Mouse (Mus musculus): ENCODE results near the gene Ccdc194.

The Ccdc194 gene

DNA sequence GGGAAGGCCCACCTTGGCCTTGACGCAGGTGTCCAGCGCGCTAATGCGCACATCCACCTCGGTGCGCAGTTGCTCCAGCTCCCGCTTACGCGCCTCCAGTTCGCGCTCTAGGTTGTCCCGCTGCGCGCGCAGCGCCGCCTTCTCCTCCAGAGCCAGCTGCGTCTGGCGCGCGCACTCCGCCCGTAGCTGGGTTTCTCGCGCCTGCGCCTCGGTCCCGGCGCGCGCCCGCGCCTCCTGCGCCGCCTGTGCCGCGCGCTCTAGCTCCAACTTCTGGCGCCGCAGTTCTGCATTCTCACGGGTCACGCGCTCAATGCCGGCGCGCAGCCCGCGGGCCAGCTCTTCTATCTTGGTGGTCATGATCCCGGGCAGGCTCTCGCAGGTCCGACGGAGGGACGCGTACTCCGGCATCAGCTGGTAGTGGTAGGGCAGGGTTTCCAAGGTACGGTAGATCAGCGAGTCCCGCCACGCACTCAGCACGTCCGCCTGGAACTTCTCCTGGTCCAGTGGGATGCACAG lies 17.9 kb downstream of the Ccdc194 start:
- DNase-seq = peak; percentile 99

DNA sequence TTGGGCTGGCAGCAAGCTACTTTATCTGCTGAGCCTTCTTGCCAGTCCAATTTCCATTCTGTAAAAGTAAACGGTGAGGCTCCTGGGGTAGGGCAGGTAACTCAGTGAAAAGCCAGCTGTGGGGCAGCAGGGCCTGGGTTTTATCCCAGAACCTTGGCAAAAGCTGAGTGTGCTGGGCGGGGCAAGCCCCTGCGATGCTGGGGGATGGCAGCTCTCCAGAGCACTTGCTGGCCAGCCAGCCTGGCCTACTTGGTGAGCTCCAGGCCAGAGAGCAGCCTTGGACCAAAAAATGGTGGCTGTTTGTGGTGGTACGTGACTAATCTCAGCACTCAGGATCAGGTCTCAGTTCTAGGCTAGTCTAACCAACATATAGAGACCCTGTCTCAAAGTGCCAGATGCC lies 19.5 kb downstream of the Ccdc194 start:
- peak; percentile 93 for DNase-seq

DNA sequence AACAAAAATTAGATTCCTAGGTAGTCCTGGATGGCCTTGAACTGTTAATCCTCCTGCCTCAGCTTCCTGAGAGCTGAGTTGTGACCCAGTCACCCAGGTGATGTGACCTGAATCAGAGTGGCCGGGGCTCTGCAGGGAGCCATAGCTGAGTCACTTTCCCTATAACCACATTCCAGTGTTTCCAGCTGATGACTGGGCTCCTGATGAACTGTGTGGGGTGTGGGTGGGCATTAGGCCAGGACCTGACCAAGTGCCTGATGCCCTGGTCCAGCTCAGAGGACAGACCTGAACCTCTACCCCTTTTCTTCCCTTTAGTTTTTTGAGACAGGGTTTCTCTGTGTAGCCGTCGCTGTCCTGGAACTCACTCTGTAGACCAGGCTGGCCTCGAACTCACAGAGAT lies 20.2 kb downstream of the Ccdc194 start:
- no peak for DNase-seq

DNA sequence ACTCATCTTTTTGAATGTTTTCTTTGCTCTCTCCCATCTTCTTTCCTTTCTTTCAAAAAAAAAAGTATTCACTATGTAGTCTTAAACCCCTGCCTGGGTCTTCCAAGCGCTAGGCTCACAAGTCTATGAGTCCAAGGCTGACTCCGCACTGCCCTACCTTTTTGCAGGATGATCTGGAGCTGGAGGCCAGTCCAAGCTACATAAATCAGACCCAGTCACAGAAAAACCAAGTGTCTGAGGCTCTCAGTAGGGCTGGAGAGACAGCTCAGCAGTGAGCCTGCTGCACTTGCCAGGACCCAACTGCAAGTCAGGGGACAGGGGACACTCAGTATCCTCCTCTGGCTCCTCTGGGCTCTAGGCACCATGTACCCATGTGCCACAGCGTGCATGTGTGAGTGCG lies 21.2 kb downstream of the Ccdc194 start:
- DNase-seq = no peak

DNA sequence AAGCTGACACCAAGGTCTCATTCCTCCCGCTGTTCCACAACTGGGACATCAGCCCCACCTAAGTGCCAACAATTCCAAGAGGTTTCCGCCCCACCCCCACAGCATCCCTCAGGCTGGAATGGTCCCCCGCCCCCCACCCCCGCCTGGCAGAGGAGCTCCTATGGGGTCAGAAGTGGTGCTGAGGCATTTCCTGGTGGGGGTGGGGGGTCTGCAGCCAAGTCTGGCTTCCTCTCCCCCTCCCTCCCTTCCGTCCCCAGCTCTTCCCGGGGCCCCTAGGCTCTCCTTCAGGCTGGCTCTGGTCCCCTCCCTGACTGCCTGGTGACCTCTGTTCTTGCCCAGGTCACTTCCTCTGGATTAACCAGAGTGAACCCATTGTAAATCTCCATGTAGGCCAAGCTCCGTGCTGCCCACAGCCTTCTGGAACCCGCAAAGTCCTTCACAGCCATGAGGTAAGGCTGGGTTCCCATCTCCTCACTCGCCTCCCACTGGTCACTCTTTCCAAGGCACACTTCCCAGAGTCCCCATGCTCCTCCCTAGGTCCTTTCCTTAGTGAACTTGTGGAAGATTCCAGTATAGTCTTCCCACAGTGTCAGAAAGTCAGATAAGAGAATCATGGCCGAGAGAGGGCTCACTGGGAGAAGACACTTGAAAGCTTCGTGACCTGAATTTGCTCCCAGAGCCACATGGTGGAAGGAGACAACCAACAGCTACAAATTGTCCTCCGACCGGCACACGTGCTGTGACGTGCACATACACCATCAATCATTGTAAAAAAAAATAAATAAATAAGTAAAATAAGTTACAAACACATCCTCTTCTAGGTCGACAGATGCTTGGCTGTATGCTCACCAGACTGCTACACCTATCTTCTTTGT lies 26.5 kb downstream of the Ccdc194 start:
- DNase-seq = peak; percentile 94

DNA sequence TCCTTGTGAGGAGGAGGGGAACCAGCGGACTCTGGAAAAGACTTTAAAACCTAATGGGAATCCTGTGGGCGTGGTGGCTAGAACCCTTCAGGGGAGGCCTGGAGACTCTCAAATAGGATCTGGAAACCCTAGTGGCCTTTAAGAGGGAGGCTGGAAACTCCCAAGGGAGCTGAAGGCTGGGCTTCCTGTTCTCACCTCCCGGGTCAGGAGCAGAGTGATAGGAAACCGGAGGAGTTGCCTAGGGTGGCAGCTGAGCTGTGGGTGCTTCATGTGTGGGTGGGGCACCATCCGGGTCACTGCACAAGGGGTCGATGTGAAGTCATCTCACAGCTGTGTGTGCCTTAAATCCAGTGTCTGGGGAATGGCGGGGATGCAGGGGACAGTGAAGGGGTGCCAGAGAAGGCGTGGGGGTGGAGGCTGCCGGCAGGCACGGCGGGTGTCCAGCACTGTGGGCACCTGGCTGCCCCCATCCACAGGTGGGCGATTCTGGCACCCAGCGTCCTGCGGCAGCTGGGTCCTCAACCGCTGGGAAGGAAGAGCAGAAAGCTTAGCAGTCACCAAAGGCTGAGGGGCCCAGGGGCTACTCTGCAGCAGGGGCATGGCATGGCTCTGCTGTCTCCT lies 27.5 kb downstream of the Ccdc194 start:
- DNase-seq = peak; percentile 98

DNA sequence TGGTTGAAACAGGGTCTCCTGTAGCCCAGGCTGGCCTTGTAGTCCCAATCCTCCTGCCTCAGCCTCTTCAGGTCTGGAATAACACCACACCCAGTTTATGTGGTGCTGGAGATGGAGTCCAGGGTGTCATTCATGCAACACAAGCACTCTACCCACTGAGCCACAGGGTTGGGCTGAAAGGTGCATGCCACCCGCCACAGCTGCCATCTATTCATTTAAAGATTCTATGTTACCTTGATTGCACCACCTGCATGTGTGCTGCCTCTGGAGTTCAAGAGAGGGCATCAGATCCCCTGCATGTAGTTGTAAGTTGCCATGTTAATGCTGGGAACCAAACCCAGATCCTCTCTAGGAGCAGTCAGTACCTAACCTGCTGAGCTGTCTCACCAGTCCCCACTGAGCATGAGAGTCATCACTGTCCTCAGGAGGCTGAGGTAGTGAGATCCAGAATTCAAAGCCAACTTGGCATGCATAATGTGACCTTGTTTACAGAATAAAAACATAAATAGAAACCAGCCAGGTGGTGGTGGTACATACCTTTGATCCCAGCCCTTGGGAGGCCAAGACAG lies 28.4 kb downstream of the Ccdc194 start:
- DNase-seq = no peak

DNA sequence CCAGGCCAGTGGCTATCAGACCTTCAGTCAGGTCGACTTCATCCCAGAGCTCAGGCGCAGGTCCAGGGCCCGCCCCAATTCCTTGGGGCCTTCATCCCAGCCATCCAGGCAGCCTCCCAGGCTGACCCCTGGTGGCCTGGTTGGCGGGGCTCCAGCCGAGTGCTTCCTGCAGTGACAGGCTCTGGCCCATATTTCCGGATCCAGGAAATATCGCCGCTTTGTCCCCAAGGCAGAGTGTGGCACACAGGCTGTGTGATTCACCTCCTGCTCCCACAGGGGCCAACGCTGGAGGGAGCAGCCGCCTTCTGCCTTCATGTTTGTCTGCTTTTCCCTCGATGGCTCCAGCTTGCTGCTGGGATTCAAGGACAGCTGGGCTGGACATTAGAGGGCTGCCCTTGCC lies 29.0 kb downstream of the Ccdc194 start:
- DNase-seq = peak; percentile 99

DNA sequence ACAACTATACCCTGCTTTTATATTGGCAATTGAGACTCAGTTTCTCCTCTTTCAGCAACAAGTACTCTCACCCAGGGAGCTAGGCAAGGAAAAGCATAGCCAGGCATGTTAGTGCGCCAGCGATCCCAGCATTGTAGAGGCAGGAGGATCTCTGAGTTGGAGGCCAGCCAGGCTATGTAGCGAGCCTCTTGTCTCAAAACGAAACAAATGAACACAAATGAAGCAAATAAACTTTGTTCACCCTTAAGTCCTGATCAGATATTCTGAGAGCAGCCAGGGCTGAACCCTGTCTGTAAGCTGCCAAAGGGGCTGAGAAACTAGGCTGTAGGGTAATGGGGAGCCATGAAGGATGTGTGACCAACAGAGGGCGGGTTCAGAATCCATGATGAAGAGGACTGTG lies 29.7 kb downstream of the Ccdc194 start:
- no peak for DNase-seq

DNA sequence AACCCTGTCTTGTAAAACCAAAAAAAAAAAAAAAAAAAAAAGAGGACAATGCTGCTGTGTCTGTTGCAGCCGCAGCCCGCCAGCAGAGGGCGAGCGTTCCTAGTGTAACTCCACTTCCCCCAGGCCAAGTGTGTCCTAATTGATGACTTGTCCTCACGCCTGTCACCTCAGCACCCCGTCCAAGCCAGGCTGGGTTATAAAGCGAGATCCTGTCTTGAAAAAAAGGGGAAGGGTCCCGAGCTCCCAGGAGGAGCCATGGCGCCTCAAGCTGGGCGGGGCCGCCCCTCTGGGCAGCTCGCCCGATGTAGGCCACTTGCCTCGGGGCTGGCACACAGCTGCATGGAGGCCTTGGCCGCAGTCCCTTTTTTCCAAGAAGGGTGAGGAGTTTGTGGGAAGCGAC lies 30.5 kb downstream of the Ccdc194 start:
- DNase-seq = peak; percentile 98

DNA sequence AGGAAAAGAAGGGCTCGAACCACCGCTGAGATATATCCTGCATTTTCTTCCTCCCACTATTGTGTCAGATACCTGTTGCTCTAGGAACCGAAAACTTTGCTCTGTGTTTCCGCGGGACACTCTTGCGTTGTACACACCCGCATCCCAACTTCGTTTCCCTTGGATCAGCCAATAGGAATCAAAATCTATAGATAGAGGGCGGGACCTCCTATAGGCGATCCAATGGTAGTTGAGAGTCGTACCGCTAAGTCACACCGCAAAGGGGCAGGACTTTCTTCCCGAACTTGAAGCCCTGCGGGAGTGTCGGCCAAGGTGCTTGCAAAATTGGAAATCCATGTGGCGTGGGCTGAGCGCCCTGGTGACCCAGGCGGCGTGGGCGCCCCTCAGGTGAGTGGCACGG lies 37.1 kb downstream of the Ccdc194 start:
- peak; percentile 99 for DNase-seq

DNA sequence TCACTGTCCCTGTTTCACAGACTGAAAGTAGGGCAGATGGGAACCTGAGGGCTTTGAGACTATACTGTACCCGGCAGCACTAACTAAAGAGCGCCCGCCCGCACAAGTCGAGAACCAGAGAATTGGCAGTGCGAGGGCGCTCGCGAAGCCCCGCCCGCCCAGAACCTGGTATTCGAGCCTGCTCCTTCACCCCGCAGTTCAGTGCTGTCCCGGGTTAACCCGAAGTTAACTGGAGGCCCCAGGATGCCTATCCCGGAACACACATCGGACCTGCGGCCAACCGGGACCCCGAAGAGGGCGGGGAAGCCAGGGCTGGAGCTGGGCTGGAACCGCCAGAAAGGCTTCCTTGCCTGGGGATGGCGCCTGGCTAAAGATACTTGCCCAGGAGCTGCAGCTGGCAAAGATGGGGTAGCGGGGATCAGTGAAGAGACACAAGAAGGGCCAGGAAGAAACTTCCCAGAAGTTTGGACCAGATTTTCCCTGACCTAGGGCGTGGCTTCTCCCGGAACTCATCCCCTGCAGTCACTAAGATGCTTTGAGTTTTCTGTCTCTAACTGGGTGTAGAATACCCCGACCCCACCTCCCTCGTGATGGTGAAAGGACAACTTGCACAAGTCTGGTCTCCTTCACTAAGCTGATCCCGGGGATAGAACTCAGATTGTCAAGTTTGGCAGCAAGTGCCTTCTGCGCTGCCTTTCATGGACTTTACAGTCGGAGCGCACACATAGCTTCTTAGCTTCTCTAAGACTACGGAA lies 37.6 kb downstream of the Ccdc194 start, which contains the start of gene Gtpbp3:
Gtpbp3 (plus strand) TSS at position 413 of the 755 bp plus-strand sequence.
- peak; percentile 98 for DNase-seq

DNA sequence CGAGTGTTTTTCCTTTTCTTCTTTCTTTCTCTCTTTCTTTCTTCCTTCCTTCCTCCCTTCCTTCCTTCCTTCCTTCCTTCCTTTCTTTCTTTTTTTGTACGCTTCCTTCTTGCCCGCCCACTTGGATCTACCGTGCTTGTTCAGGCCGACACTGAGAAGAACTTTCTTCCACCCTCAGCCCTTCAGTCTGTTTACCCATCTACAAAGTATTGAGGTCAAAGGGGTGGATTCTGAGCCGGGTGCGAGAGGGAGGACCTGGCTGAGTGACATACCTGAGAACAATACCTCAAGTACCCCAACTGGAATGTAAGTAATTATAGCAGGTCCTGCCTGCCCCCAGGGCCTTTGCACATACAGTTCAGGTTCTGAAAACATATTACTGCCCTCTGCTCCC lies 39.4 kb downstream of the Ccdc194 start:
- DNase-seq = no peak

DNA sequence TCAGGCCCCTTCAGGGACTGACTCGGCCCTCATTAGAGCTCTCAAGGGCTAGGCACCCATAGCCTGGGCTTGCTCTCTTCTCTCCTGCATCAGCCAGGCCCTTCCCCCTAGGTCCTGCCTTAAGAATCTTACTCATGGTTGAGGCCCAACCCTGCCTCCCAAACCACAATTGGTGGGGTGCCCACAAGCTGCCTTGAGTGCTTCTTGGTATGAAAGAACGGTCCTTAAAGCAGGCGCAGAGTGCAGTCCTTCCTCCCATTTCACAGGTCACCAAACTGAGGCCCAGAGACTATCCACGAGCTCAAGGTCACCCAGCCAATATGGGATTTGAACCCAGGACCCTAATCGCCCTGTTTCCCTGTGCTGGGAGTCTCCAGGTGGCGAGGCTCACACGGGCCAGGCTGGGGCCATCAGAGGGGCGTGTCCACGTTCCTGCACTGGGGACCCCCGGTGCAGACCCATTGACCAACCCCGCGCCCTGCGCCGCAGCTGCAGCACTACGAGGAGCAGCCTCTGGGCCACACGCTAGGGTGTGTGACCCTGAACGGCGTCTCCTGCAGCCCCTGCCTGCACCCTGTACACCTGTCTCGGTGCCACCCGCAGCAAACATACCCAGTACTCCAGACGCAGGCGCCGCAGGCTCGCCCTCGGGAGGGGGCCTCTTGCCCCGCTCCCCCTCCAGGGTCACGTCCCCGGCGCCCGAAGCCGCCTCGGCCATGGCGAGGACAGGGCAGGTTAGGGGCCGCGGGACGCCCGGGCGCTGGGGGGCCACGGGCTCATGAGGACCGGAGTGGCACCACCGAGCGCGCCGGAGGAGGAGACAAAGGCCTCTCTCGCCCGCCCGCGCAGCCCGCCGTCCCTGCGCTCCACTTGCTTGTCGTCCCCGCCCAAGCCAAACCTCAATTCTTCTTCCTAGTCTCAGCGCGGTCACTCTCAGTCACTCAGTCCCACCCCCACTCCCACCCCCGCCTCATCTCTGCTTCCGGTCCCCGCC lies 40.1 kb downstream of the Ccdc194 start, which contains the start of gene Ano8:
Ano8 (minus strand) TSS at position 822 of the 994 bp plus-strand sequence.
- DNase-seq = peak; percentile 98

DNA sequence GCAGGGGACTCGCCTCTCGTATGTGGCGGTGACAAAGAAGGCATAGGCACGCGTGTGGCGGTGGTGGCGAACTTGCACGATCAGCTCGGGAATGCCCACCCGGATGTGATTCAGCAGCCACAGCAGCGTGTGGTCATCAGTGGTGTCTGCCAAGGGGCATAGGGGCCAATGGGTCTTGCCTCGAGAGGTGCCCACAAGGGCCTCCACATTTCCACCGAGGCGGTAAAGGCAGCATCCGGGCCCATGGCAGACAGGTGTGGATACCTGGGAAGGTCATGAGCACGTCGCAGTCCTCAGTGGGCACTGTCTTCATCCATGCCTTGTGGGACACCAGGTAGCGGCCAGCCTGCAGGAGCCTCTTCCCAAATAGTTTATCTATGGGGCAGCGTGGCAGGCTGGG lies 40.8 kb downstream of the Ccdc194 start:
- peak; percentile 95 for DNase-seq

DNA sequence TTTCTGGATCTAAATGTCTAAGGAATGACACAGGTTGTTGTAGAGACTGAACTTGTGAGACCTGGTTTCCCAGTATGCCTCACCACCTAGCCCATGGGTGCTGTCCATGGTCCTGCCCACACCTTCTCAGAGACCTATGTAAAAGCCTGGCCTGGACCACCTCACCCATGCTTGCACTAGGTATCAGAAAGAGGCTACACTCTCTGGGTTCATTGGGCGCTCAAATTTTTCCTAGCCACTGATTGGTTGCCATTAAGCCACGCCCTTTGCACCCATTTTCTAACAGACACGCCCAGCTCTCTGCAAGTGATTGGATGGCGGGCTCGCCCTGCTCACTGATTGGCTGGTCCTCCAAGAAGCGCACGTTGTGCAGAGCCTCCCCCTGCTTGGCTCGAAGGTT lies 41.6 kb downstream of the Ccdc194 start:
- DNase-seq = no peak

DNA sequence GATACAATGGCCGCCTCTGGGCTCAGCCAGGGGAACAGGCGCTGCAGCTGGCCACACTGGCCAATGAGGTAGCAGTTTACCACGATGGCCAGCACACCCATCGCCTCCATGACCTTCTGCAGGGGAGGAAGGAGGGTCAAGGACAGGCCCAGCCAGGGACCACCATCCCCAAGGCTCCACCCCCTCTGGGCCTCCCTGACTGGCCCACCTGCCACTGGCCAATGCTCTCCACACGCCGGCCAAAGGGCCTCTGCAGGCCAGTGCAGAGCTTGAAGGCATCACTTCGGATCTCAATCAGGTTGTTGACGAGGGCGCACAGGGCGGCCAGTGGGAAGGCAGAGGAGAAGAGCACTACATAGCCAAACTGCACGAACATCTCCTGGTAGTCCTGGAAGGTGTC lies 46.6 kb downstream of the Ccdc194 start:
- peak; percentile 93 for DNase-seq

DNA sequence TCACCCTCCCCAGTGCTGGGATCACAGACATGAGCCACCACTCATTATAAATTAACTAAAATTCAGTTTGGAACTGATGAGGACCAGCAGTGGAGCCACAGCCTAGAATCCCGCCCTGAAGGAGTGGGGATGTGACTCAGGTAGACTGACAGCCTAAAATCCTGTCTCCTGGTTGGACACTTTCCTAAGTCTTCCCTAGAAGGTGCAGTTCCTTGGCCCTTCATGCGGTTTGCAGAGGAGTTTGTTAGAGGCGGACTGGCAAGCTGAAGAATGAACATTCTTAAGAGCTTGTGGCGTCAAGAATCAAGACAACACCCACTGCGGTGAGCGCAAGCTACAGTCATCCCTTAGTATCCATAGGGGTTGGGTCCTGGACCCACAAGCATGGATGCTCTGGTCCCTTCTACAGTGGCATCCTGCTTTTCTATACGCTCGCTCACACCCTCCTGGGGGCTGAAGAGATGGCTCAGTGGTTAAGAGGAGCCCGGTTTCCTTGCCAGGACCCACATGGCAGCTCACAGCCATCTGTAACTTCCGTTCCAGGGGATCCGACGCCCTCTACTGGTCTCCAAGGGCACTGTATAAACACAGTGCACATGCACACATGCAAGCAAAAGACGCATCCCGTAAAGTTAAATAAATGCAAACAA lies 48.2 kb downstream of the Ccdc194 start:
- DNase-seq = peak; percentile 94

DNA sequence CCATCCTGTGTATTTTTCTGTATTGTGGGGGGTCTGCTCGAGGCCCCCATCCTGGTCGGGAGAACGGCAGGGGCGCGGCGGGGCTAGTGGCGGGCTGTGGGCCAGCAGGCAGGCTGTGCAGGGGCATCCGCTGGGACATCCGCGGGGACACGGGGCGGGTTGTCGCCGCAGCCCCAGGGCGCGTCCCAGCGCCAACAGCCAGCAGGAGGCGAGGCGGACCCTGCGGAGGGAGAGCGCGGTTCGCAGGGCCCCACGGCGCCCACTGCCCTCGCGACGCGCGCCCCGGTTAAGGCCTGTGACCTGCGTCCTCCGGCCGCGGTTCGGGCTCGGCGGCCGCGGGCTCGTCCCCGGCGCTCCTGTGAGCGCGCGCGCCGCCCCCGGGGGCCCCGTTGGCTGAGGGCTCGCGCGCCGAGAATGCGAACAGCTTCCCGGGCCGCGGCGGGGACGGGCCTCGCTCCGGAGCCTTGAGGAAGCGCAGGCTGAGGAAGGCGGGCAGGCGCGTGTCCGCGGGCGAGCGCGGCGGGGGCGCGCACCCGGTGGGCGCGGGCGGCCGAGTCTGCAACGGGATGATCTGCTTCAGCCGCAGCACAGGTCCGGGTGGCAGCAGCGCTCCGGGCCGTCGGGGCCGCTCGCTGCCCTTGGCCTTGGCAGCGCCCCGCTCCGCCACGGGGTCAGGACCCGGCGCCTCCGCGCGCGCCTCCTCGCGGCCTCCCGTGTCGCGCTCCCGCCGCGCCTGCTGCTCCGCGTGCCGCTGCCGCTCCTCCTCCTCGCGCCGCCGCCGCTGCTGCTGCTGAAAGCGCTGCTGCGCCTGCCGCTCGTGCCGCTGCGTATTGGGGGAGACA lies 49.2 kb downstream of the Ccdc194 start:
- peak; percentile 99 for DNase-seq

DNA sequence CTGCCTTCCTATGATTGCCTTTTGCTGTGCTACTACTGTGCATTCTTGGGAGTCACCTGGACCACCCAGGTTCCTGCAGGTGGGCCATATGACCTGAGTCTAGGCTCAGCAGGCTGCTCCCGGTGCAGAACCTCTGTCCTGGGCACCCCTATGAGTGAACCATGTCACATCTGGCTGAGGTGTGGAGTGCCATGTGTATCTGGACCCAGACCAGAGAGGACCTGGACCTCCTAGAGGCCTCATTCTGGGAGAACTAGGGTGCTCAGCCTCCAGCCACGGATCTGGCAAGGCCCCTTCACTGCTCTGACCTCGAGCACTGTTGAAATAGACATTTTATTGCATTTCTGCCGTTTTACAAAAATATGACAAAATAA lies 49.8 kb downstream of the Ccdc194 start:
- DNase-seq = peak; percentile 95
